Mouse (Mus musculus) embryonic fibroblast, embryonic 13.5 days (primary cell): Measurements from ENCODE around the gene Cecr2. TPM values are rescaled to one million over a fixed set of nuclear protein-coding genes. Genes with fewer than 3 reads are reported as not detected.
"Not testable (repeated sequence)": the region's sequence is repeated elsewhere in the genome, so short reads cannot be mapped to it uniquely, and the experiment has no call there.

Experiments
- H3K27ac ChIP-seq: 2 replicates; pipeline ENCODE4 v1.5.1; 2012; ENCODE audit warnings: low read length, control low read depth, inconsistent platforms; ENCODE audit not compliant: insufficient read depth
- H3K4me1 ChIP-seq: 2 replicates; pipeline ENCODE4 v1.6.1; 2011; ENCODE audit warnings: low read length; ENCODE audit not compliant: control insufficient read depth, insufficient read depth
- H3K4me3 ChIP-seq: 2 replicates; pipeline ENCODE4 v1.5.1; 2011; ENCODE audit warnings: mild to moderate bottlenecking, control low read depth, low read length; ENCODE audit not compliant: insufficient read depth
- CTCF ChIP-seq: IDR thresholded peaks from 2 replicates; pipeline ENCODE4 v1.5.1; 2011; ENCODE audit warnings: mild to moderate bottlenecking, control low read depth, low read length, moderate library complexity, borderline replicate concordance; ENCODE audit not compliant: insufficient read depth
- POLR2A ChIP-seq: IDR thresholded peaks from 2 replicates; pipeline ENCODE4 v1.6.1; 2011; ENCODE audit warnings: low read depth, mild to moderate bottlenecking, control low read depth, low read length, moderate library complexity
- polyA plus RNA-seq: library from polyadenylated mRNA; stranded (reverse); fragments of >200 nt; gene quantifications from 2 replicates; pipeline ENCODE4 v1.2.4, GENCODE M21; 2011; ENCODE audit warnings: low read depth; ENCODE audit not compliant: missing spikeins, insufficient read length

Gene Cecr2
- polyA plus RNA-seq, 1 experiment = not detected

DNA sequence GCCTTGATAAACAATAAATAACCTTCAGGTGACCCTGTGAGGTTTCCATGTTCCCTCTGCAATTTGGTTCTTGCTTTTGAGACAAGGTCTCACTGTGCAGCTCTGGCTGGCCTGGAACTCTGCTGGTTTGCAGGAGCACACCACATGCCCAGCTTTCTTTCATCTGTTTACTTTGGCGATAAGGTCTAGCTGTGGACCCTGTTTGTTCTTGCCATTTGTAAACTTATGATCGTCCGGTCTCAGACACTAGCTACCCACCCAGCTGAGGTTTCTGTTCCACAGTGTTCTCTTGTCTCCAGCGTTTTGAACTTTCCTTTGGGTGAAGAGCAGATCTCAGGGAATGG is 141.5 kb downstream of the Cecr2 start:
- Histone ChIP-seq H3K4me3 (no peak overlapping the region), H3K4me1 (no peaks in the 10 kb centered on the region), H3K27ac (no peak overlapping the region)
- no peak for TF ChIP-seq POLR2A
- no peak for TF ChIP-seq CTCF

DNA sequence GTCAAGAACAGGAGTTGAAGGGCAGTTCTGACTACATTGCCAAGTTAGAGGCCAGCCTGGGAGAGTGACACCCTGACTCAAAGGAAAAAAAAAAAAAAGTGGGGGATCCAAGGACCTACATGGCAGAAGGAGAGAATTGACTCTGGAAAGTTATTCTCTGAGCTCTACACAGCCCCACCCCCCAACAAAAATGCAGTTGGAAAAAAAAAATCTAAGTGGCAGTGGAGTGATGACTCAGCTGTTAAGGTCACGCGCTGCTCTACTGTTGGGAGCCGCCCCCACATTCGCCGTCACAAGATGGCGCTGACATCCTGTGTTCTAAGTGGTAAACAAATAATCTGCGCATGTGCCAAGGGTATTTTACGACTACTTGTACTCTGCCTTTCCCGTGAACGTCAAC is 145.8 kb downstream of the Cecr2 start:
- H3K4me1 ChIP-seq, H3K27ac ChIP-seq, H3K4me3 ChIP-seq: not testable (repeated sequence)

DNA sequence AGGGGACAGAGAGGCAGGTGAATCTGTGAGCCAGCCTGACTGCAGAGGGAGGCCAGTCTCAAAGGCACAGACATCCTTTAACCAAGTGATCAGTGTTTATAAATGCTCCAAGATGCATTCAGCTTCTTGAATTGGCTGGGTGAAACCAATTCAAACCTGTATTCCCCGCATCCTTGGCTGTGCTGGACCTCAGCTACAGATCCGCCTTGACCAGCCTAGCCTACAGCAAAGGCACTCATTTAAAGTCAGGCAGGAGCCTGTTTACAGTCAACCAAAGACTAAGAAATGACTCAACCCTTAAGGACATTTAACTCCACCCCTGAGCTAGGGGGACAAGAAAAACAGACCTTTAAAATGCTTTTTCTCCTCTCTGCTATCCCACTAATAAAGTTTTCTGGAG is 153.1 kb downstream of the Cecr2 start:
- TF ChIP-seq POLR2A = no peak
- TF ChIP-seq CTCF = no peak
- Histone ChIP-seq H3K4me1 (no peaks in the 10 kb centered on the region), H3K4me3 (no peak overlapping the region), H3K27ac (no peak overlapping the region)

DNA sequence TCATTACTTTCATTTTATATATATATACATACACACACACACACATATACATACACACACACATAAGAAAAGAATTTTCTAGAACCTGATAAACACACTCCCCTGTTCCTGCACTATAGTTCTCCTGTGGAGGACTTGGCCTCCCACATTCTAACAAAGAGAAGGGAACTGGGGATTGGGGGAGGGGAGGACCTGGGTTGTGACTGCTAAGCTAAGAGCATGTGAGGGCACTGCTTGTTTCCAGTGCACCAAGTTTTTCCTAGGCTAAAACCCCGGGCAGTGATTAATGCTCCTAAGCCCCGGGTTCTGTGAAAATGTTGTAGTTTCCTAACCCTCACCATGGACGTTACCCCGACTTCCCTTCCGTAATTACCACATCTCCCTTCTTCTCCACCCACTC is 154.0 kb downstream of the Cecr2 start:
- Histone ChIP-seq H3K27ac (no peak overlapping the region), H3K4me1 (no peaks in the 10 kb centered on the region), H3K4me3 (no peak overlapping the region)
- TF ChIP-seq CTCF = no peak
- TF ChIP-seq POLR2A = no peak

Other genes with a start within 250 kb of the Cecr2 start
- gene Il17ra, start 203.1 kb upstream of the Cecr2 start, polyA plus RNA-seq = 11.7 and 13.3 TPM in 2 replicates
- 0.11 TPM in 1 of 2 replicates, not detected in the other for gene Tmem121b, start 172.6 kb upstream of the Cecr2 start, polyA plus RNA-seq
- gene Hdhd5, start 135.1 kb upstream of the Cecr2 start, polyA plus RNA-seq = 8.5 and 10.9 TPM in 2 replicates
- 0.46 TPM in 1 of 2 replicates, not detected in the other for gene Slc25a18, start 107.2 kb downstream of the Cecr2 start, polyA plus RNA-seq
- 203 and 221 TPM in 2 replicates for gene Atp6v1e1, start 156.4 kb downstream of the Cecr2 start, polyA plus RNA-seq
- gene Bcl2l13, start 169.8 kb downstream of the Cecr2 start, polyA plus RNA-seq = 25.4 and 27.4 TPM in 2 replicates